Mouse (Mus musculus): ENCODE results near the gene Src. TPM values are rescaled to one million over a fixed set of nuclear protein-coding genes. Genes with fewer than 3 reads are reported as not detected.
A peak's percentile ranks its signal among the peaks of the same experiment; 100 is the strongest.
"Not testable (repeated sequence)": the region's sequence is repeated elsewhere in the genome, so short reads cannot be mapped to it uniquely, and the experiment has no call there.

Gene Src
- polyA plus RNA-seq, 1 experiment from 2014 or later, result 6.2 TPM

DNA sequence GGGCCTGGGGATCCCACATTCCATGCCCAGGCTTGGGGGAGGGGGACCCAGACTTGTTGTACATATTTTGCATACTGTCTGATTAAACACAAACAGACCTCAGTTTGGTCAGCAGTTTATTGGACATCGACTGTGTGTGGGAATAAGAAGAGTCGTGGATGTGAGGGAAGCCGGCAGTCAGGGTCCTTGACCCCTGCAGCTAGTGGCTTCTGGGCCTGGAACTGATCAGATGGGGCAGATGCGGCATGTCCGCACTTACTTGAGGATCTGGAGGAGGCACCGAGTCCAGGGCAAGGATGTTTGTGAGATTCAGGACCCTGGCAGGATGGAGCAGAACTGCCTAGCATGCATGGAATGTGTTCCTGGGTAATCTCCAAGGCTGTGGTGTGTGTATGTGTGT, 53.5 kb downstream of the Src start:
- no peak overlapping the region; the same call in 1 of the 2 replicates for H3K9ac ChIP-seq (ENCODE audit: low read depth, low read length)
- no peaks in the 10 kb centered on the region for H3K27me3 ChIP-seq (ENCODE audit: control insufficient read depth, insufficient read depth, low read length)
- 24% methylated on average over 6 of the region's 6 CpGs for WGBS (ENCODE audit: insufficient replicate concordance)
- ATAC-seq (replicated peaks; ENCODE audit: insufficient number of reproducible peaks, low FRiP score, low TSS enrichment), result no peak
- 0 out of 2 replicates have a peak overlapping the region, but pooled peaks have one; percentile 54 for H3K27ac ChIP-seq (ENCODE audit: low read depth, low read length)
- no peak overlapping the region for H3K4me3 ChIP-seq (ENCODE audit: low read depth, low read length)
- H3K4me2 ChIP-seq, result no peak overlapping the region
- peaks cover 10% of the 10 kb centered on the region for H3K36me3 ChIP-seq (ENCODE audit: control insufficient read depth, insufficient read depth, low read length)
- H3K9me3 ChIP-seq (replicated peaks; ENCODE audit: control insufficient read depth, low read length), result no peaks in the 10 kb centered on the region
- H3K4me1 ChIP-seq (ENCODE audit: control insufficient read depth, insufficient read depth, low read length), result peaks cover 31% of the 10 kb centered on the region

DNA sequence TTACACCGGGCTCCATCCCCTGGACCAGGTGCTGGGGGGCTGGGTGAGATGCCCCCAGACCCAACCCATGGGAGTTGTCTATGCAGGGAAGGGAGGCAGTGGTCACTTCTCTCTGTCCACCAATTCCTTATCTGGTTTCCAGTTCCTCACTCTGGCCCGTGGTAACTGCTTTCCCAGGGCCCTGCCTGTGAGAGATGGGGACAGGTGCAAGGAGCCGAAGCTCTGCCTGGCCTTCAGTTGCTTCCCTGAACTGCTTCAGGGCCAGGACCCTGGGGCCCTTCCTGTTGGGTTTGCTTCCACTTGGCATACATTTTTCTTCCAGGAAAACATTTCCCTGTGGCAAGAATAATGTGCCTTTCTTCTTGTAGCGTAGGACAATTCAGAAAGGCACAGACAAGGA, 54.2 kb downstream of the Src start:
- no peak overlapping the region for H3K27ac ChIP-seq (ENCODE audit: low read depth, low read length)
- H3K4me1 ChIP-seq (ENCODE audit: control insufficient read depth, insufficient read depth, low read length), result peaks cover 31% of the 10 kb centered on the region
- H3K4me3 ChIP-seq (ENCODE audit: low read depth, low read length), result no peak overlapping the region
- peaks cover 9% of the 10 kb centered on the region for H3K36me3 ChIP-seq (ENCODE audit: control insufficient read depth, insufficient read depth, low read length)
- no peak overlapping the region for H3K9ac ChIP-seq (ENCODE audit: low read depth, low read length)
- no peaks in the 10 kb centered on the region for H3K9me3 ChIP-seq (replicated peaks; ENCODE audit: control insufficient read depth, low read length)
- H3K4me2 ChIP-seq, result no peak overlapping the region
- ATAC-seq (replicated peaks; ENCODE audit: insufficient number of reproducible peaks, low FRiP score, low TSS enrichment), result no peak
- no peaks in the 10 kb centered on the region for H3K27me3 ChIP-seq (ENCODE audit: control insufficient read depth, insufficient read depth, low read length)
- WGBS (ENCODE audit: insufficient replicate concordance), result 43% methylated on average over 4 of the region's 4 CpGs

DNA sequence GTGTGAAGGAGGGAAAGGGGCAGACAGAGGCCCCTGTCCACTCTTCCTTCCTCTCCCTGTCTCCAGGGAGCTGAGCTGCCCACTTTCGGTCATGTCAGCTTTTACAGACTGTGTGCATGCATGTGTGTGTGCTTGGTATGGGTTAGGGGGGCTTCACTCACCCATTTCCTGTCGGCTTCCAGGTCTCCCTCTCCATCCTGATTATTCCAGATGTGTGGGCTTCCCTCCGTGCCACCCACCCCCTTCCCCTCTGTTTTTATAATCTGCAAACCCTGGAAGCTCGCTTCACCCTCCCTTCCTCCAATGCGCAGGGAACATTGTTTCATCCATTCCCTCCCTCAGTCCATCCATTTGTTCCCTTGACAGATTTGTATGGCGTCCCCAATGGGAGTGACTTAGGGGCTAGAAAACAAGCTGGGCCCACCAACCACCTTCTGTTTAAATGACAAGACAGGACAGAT, 56.1 kb downstream of the Src start:
- Histone ChIP-seq H3K27ac (ENCODE audit: low read depth, low read length) (peak overlapping the region; percentile 60; the same call in 1 of the 2 replicates), H3K9me3 (replicated peaks; ENCODE audit: control insufficient read depth, low read length) (no peaks in the 10 kb centered on the region), H3K9ac (ENCODE audit: low read depth, low read length) (no peak overlapping the region), H3K27me3 (ENCODE audit: control insufficient read depth, insufficient read depth, low read length) (no peaks in the 10 kb centered on the region), H3K4me1 (ENCODE audit: control insufficient read depth, insufficient read depth, low read length) (peaks cover 31% of the 10 kb centered on the region), H3K4me3 (ENCODE audit: low read depth, low read length) (no peak overlapping the region), H3K36me3 (ENCODE audit: control insufficient read depth, insufficient read depth, low read length) (peaks cover 4% of the 10 kb centered on the region; the same call in 1 of the 2 replicates), H3K4me2 (no peak overlapping the region)
- no peak for ATAC-seq (replicated peaks; ENCODE audit: insufficient number of reproducible peaks, low FRiP score, low TSS enrichment)
- 40% methylated on average over 6 of the region's 6 CpGs for WGBS (ENCODE audit: insufficient replicate concordance)

DNA sequence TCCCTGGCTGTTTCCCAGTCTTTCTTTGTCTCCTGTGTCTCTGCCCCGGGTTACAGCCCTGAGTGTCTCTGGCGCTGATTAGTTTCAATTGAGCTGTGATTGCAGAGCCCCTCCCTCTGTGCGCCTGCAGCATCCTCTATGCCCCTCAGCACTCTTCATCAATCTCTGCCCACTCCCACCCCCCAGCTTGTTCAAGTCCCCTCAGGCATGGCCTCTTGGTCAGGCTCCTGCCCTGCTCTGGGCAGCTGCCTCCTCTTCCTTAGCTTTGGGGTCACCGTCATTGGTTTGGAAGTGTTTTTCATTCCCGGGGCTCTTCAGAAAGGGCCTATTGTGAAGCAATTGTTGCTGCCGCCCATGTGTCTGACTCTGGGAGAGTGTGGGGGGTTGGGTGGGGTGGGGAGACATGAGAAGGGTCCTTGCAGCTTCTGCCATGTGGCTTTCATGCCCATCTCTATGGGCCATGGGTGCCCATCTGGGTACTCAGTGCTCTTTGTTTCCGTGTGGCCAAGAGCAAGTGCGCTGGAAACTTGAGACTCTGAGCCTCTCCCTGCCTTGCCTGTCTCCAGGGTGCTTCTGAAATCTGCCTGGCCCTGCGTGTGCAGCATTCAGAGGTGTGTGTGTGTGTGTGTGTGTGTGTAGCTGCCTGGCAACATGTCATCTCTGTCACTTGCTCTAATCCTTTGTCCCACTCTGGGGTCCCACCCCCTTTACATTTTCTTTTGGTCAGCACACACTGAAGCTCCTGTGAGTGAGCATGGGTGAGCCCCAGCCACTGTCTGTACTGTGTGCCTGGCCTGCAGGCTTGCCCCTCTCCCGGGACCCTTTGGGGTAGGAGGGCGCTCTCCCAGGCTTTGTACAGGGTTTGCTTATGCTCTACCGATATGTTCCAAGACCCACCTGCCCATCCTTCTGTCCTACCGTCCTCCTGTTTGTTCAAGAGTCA, 57.5 kb downstream of the Src start:
- Histone ChIP-seq H3K4me2 (no peak overlapping the region), H3K36me3 (ENCODE audit: control insufficient read depth, insufficient read depth, low read length) (no peaks in the 10 kb centered on the region), H3K27ac (ENCODE audit: low read depth, low read length) (peak overlapping the region; percentile 36), H3K9ac (ENCODE audit: low read depth, low read length) (no peak overlapping the region), H3K4me1 (ENCODE audit: control insufficient read depth, insufficient read depth, low read length) (peaks cover 38% of the 10 kb centered on the region), H3K4me3 (ENCODE audit: low read depth, low read length) (no peak overlapping the region), H3K9me3 (replicated peaks; ENCODE audit: control insufficient read depth, low read length) (no peaks in the 10 kb centered on the region), H3K27me3 (ENCODE audit: control insufficient read depth, insufficient read depth, low read length) (no peaks in the 10 kb centered on the region)
- ATAC-seq (replicated peaks; ENCODE audit: insufficient number of reproducible peaks, low FRiP score, low TSS enrichment), result no peak
- WGBS (ENCODE audit: insufficient replicate concordance), result 22% methylated on average over 13 of the region's 13 CpGs

DNA sequence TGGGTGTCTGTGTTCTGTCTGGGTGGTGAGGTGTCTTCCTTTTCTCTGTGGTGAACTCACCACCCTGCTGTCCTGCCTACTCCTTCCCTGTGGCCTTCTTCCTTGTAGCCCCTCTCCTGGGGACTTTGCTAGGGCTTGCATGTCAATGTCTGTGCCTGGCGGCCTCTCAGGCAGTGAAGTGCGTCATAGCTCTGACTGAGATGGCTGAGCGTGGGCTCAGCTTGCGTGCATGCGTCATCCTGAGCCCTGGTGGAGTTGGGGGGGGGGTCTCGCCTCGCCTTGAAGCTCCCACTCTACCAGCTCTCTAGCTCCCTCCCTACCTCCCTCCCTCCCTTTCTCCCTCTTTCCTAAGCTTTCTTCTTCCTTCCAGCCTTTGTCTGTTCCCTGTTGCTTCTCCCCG, 60.4 kb downstream of the Src start:
- WGBS (ENCODE audit: insufficient replicate concordance), result 71% methylated on average over 8 of the region's 8 CpGs
- Histone ChIP-seq H3K4me2 (no peak overlapping the region), H3K9me3 (replicated peaks; ENCODE audit: control insufficient read depth, low read length) (no peaks in the 10 kb centered on the region), H3K9ac (ENCODE audit: low read depth, low read length) (no peak overlapping the region), H3K4me3 (ENCODE audit: low read depth, low read length) (no peak overlapping the region), H3K4me1 (ENCODE audit: control insufficient read depth, insufficient read depth, low read length) (peaks cover 32% of the 10 kb centered on the region), H3K27me3 (ENCODE audit: control insufficient read depth, insufficient read depth, low read length) (no peaks in the 10 kb centered on the region; the same call in 1 of the 2 replicates), H3K36me3 (ENCODE audit: control insufficient read depth, insufficient read depth, low read length) (no peaks in the 10 kb centered on the region), H3K27ac (ENCODE audit: low read depth, low read length) (no peak overlapping the region)
- ATAC-seq (replicated peaks; ENCODE audit: insufficient number of reproducible peaks, low FRiP score, low TSS enrichment), result no peak

DNA sequence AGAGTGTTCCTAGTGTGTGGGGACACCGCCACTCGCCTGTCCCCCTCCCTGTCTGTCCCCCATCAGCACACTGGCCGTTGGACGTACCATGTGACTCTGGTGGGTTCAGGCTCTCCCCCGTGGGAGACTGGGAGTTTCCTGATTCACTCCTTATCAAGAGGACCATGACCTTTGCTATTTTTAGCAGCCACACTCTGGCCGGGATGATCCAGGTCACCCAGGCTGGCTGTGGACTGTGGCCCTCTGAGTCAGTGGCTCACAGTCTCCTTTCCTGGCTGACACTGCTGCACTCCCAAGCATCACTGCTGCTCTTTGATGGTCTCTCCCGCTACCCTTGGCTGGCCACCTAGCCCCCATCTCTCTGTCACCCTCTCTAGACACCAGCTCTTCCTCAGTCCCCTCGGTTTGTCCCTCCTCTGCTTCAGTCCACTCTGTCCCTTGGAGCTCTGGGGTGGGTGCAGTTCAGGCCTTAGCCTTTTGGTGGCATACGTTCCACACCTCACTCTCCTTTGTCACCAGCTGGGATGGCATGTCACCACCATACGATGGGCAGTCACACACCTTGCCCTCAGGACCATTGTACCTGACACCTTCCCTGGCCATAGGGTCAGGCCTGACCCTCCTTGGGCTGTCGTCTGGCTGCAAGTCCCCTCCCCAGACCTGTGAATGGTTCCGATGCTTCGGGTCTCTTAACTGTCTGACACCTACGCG, 61.8 kb downstream of the Src start:
- Histone ChIP-seq H3K4me3 (ENCODE audit: low read depth, low read length) (no peak overlapping the region), H3K36me3 (ENCODE audit: control insufficient read depth, insufficient read depth, low read length) (no peaks in the 10 kb centered on the region), H3K4me1 (ENCODE audit: control insufficient read depth, insufficient read depth, low read length) (peaks cover 26% of the 10 kb centered on the region), H3K27me3 (ENCODE audit: control insufficient read depth, insufficient read depth, low read length) (no peaks in the 10 kb centered on the region; the same call in 1 of the 2 replicates), H3K9me3 (replicated peaks; ENCODE audit: control insufficient read depth, low read length) (no peaks in the 10 kb centered on the region), H3K4me2 (no peak overlapping the region), H3K9ac (ENCODE audit: low read depth, low read length) (no peak overlapping the region), H3K27ac (ENCODE audit: low read depth, low read length) (no peak overlapping the region)
- ATAC-seq (replicated peaks; ENCODE audit: insufficient number of reproducible peaks, low FRiP score, low TSS enrichment), result peak; percentile 28; the same call in 1 of the 2 replicates
- 36% methylated on average over 15 of the region's 15 CpGs for WGBS (ENCODE audit: insufficient replicate concordance)

DNA sequence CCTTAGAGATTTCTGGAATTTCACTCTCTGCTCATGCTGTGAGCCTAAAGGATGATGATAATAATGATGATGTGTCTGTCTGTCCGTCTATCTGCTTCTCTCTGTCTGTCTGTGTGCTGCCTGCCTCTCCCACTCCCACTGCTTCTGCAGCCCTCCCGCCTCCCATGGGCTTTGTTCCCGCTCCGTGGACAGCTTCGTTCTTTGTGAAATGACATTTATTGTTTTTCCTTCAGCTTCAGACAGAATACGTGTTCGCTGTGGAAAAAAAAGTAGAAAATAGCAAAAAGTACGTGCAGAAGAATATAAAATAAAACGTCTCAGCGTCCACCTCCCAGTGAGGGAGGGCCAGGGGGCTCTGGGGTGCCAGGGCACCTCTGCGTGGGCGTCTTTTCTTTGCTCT, 64.5 kb downstream of the Src start:
- WGBS (ENCODE audit: insufficient replicate concordance), result 53% methylated on average over 12 of the region's 12 CpGs
- H3K9ac ChIP-seq (ENCODE audit: low read depth, low read length), result no peak overlapping the region
- no peak overlapping the region for H3K27ac ChIP-seq (ENCODE audit: low read depth, low read length)
- ATAC-seq (replicated peaks; ENCODE audit: insufficient number of reproducible peaks, low FRiP score, low TSS enrichment), result no peak
- no peaks in the 10 kb centered on the region; the same call in 1 of the 2 replicates for H3K27me3 ChIP-seq (ENCODE audit: control insufficient read depth, insufficient read depth, low read length)
- H3K4me1 ChIP-seq (ENCODE audit: control insufficient read depth, insufficient read depth, low read length), result peaks cover 21% of the 10 kb centered on the region
- H3K36me3 ChIP-seq (ENCODE audit: control insufficient read depth, insufficient read depth, low read length), result no peaks in the 10 kb centered on the region
- no peaks in the 10 kb centered on the region for H3K9me3 ChIP-seq (replicated peaks; ENCODE audit: control insufficient read depth, low read length)
- no peak overlapping the region for H3K4me2 ChIP-seq
- H3K4me3 ChIP-seq (ENCODE audit: low read depth, low read length), result no peak overlapping the region

DNA sequence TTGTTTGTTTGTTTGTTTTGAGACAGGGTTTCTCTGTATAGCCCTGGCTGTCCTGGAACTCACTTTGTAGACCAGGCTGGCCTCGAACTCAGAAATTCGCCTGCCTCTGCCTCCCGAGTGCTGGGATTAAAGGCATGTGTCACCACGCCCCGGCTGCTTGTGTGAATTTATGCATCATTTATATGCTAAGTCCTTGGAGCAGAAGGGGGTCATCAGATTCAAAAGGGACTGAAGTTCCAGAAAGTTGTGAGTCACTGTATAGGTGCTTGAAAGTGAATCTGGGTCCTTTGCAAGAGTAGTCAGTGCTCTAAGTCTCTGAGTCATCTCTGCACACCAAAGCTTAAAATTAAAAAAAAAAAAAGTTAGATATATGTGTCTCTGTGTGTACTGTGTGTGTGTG, 68.3 kb downstream of the Src start:
- H3K36me3 ChIP-seq (ENCODE audit: control insufficient read depth, insufficient read depth, low read length); H3K27ac ChIP-seq (ENCODE audit: low read depth, low read length); H3K9me3 ChIP-seq (replicated peaks; ENCODE audit: control insufficient read depth, low read length); H3K4me1 ChIP-seq (ENCODE audit: control insufficient read depth, insufficient read depth, low read length); H3K27me3 ChIP-seq (ENCODE audit: control insufficient read depth, insufficient read depth, low read length); H3K9ac ChIP-seq (ENCODE audit: low read depth, low read length); ATAC-seq (replicated peaks; ENCODE audit: insufficient number of reproducible peaks, low FRiP score, low TSS enrichment); H3K4me2 ChIP-seq; H3K4me3 ChIP-seq (ENCODE audit: low read depth, low read length): not testable (repeated sequence)
- WGBS (ENCODE audit: insufficient replicate concordance), result 76% methylated on average over 5 of the region's 5 CpGs
